Mouse (Mus musculus): Measurements from ENCODE around the gene Fez2.

Fez2 gene

GRCm38 (mm10) chr17:78366070-78366469, 51.9 kb downstream of the Fez2 start:
- DNase-seq (ENCODE audit: low spot score): no peak

- DNase-seq (ENCODE audit: low spot score): no peak
Observed at GRCm38 (mm10) chr17:78364555-78365302, 53.2 kb downstream of the Fez2 start.

GRCm38 (mm10) chr17:78361939-78362728, 55.8 kb downstream of the Fez2 start:
- peak; percentile 30 for DNase-seq (ENCODE audit: low spot score)

- DNase-seq (ENCODE audit: low spot score): no peak
Observed at GRCm38 (mm10) chr17:78358251-78358726, 59.7 kb downstream of the Fez2 start.

GRCm38 (mm10) chr17:78357753-78358152, 60.2 kb downstream of the Fez2 start:
- no peak for DNase-seq (ENCODE audit: low spot score)

- DNase-seq (ENCODE audit: low spot score): no peak
Observed at GRCm38 (mm10) chr17:78355611-78356010, 62.3 kb downstream of the Fez2 start.

- no peak for DNase-seq (ENCODE audit: low spot score)
Observed at GRCm38 (mm10) chr17:78354871-78355270, 63.1 kb downstream of the Fez2 start.

GRCm38 (mm10) chr17:78354411-78354810, 63.5 kb downstream of the Fez2 start:
- no peak for DNase-seq (ENCODE audit: low spot score)

- DNase-seq (ENCODE audit: low spot score): no peak
Observed at GRCm38 (mm10) chr17:78352500-78352855, 65.5 kb downstream of the Fez2 start.

- DNase-seq (ENCODE audit: low spot score): no peak
Observed at GRCm38 (mm10) chr17:78351676-78352499, 66.1 kb downstream of the Fez2 start.

- DNase-seq (ENCODE audit: low spot score): no peak
Observed at GRCm38 (mm10) chr17:78347111-78347801, 70.7 kb downstream of the Fez2 start.

- no peak for DNase-seq (ENCODE audit: low spot score)
Observed at GRCm38 (mm10) chr17:78343688-78344087, 74.3 kb downstream of the Fez2 start.

- no peak for DNase-seq (ENCODE audit: low spot score)
Observed at GRCm38 (mm10) chr17:78335250-78335649, 82.7 kb downstream of the Fez2 start.

- no peak for DNase-seq (ENCODE audit: low spot score)
Observed at GRCm38 (mm10) chr17:78333275-78333674, 84.7 kb downstream of the Fez2 start.

- DNase-seq (ENCODE audit: low spot score): no peak
Observed at GRCm38 (mm10) chr17:78331438-78331837, 86.5 kb downstream of the Fez2 start.

- no peak for DNase-seq (ENCODE audit: low spot score)
Observed at GRCm38 (mm10) chr17:78328287-78328686, 89.7 kb downstream of the Fez2 start.

GRCm38 (mm10) chr17:78327187-78327586, 90.8 kb downstream of the Fez2 start:
- no peak for DNase-seq (ENCODE audit: low spot score)

- no peak for DNase-seq (ENCODE audit: low spot score)
Observed at GRCm38 (mm10) chr17:78326381-78326780, 91.6 kb downstream of the Fez2 start.

- DNase-seq (ENCODE audit: low spot score): no peak
Observed at GRCm38 (mm10) chr17:78325761-78326332, 92.1 kb downstream of the Fez2 start.

GRCm38 (mm10) chr17:78322369-78323335, 95.3 kb downstream of the Fez2 start:
- DNase-seq (ENCODE audit: low spot score): no peak

Data from spleen, adult 12 weeks (tissue).